Mouse (Mus musculus): ENCODE measurements around the gene Akap2.
A peak's percentile ranks its signal among the peaks of the same experiment; 100 is the strongest.

DNA sequence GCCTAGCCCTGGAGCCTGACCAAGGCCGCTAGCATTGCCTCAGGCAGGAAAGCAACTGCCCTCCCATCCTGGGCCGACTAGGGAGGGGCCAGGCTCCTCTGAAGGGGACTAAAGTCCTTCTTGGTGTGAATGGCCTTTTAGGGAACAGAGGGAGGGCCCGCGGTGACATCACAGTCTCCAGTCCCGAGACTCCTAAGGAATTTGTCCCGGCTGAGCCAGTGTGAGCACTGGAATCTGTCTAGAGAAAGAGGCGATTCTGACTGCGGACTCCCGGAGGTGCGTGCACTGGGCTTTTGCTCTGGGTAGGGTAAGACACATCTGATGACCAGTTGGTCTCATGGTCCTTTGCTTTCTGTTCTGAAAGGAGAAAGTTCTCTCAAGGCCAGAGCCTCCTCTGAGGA, 127.6 kb downstream of the Akap2 start:
- TF ChIP-seq CTCF (IDR thresholded peaks at IDR 0.05; ENCODE audit: low read depth, low read length) (no peak), POLR2A (IDR thresholded peaks at IDR 0.05; ENCODE audit: extremely low read depth, insufficient read depth, low read length) (0 out of 2 replicates have a peak, but pooled peaks have one; percentile 28)
